ENCODE assay signal across 16 mouse cellular contexts in the genomic region with DNA sequence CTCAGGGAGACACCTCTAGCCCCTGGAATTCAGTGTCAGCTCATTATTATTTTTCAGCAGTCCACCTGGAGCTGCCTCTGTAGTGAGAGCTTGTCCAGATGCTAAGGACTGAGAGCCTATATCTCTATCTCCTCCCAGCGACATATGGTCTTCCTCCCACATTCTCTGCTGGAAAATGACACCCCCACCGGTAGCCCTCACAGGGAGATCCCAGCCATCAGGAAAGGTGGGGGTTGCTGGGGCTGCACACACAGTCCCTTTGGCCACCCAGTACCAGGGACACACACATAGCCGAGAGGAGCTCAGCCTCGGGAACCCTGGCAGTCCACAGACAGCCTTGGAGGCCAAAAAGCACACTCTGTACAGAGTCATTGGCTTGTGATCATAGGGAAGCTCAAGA. TPM values are rescaled to one million over a fixed set of nuclear protein-coding genes. Genes with fewer than 3 reads are reported as not detected.
DNase-seq lines count a peak whose midpoint lies in the region; ATAC-seq lines count a peak whose summit lies in the region.
"Had no signal": no experiment of that assay in that cellular context is flagged by ENCODE, and none has a peak within 500 bp of the region (broad histone marks: within the 10 kb centered on the region; RNA-seq: fewer than 3 reads in every experiment).

No protein-coding gene starts in this region.

- intact Hi-C loops in left cerebral cortex, postnatal 4 days (cut with DNase I) = no loop called here

- peak; percentile 88 for ATAC-seq in frontal cortex, adult (ENCODE audit: low TSS enrichment)
- ATAC-seq: CD4-positive, CD25-positive, alpha-beta regulatory T cell, adult 4 months; forebrain, embryonic 15.5 days had no signal

- DNase-seq in frontal cortex, postnatal 10 days (ENCODE audit: low spot score in 2 of 2) = no peak
- DNase-seq in left cerebral cortex, adult 18-20 months (ENCODE audit: low spot score in 2 of 2) = peak; percentile 32 to 34
- DNase-seq in left cerebral cortex, postnatal 4 days = no peak
- peak; percentile 10 for DNase-seq in right cerebral cortex, postnatal 25 days
- no peak for DNase-seq in right cerebral cortex, postnatal 14 days
- no peak for DNase-seq in kidney, adult 9 months
- DNase-seq: adrenal gland, adult 8-10 months; B cell, adult 2 months; cerebellum, adult 11-12 months; cerebellum, adult 9-10 months; cerebellum, postnatal 25 days; gastrocnemius, postnatal 14 days; heart, postnatal 36 days had no signal

RNA-seq across cellular contexts. Expression of a gene that starts 26.4 kb away (rescaled TPM):
- total RNA-seq in left cerebral cortex, adult 18-20 months (2021) = 1 to 10 TPM; 2.2 TPM
- 1 to 10 TPM; 1.7 TPM for total RNA-seq in left cerebral cortex, postnatal 4 days (2021)

RNA-seq across cellular contexts. Expression of a gene that starts 26.5 kb away (rescaled TPM):
- total RNA-seq in left cerebral cortex, adult 18-20 months (2021) = 1 to 10 TPM in 1 of 2 experiments, under 1 TPM in 1; 0.77 to 1.2 TPM
- total RNA-seq in left cerebral cortex, postnatal 4 days (2021) = 1 to 10 TPM in 1 of 2 experiments, under 1 TPM in 1; 0.32 to 1.1 TPM

Comparison
In these comparisons a context has a peak if more than half of its experiments do, and no peak if none do; other contexts are left out.
1. DNase-seq: peak in left cerebral cortex, adult 18-20 months (2 of 2) and right cerebral cortex, postnatal 25 days (single experiment); none in frontal cortex, postnatal 10 days (0 of 2), left cerebral cortex, postnatal 4 days (single experiment), right cerebral cortex, postnatal 14 days (single experiment) and kidney, adult 9 months (single experiment).